18 mouse cellular contexts compared by ENCODE assay signal in the genomic region with DNA sequence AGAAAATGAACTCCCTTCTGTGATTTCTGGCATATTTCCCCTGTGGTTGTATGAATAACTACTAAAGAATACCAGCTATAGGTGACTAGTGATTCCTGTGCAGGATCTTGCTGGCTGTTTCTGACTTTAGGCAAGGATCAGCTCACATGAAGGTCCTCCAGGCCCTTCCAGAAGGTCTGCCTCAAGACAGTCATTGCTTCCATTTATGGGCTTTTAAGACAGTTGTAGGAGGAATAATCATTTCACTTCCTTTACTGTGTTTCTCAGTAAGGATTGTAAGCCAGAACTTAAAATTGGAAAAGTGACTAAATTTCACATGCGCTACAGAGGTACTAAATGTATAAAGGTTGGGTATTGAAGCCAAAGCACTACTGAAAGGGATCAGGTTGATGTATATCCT.
"Had no signal": no experiment of that assay in that cellular context is flagged by ENCODE, and none has a peak within 500 bp of the region (broad histone marks: within the 10 kb centered on the region; RNA-seq: fewer than 3 reads in every experiment).

No protein-coding gene starts in this region.

- H3K36me3 ChIP-seq: lung, embryonic 15.5 days; midbrain, embryonic 13.5 days; midbrain, embryonic 15.5 days; neural tube, embryonic 12.5 days; stomach, embryonic 15.5 days had no signal

- H3K4me3 ChIP-seq: lung, embryonic 15.5 days; megakaryocyte, embryonic 14.5 days; midbrain, embryonic 13.5 days; midbrain, embryonic 15.5 days; neural tube, embryonic 12.5 days; stomach, embryonic 15.5 days had no signal

- ATAC-seq: liver, postnatal 0 days; lung, postnatal 0 days; midbrain, embryonic 13.5 days; midbrain, embryonic 15.5 days had no signal

- H3K27me3 ChIP-seq: lung, embryonic 15.5 days; megakaryocyte, embryonic 14.5 days; midbrain, embryonic 13.5 days; midbrain, embryonic 15.5 days; neural tube, embryonic 12.5 days; stomach, embryonic 15.5 days had no signal

- H3K9ac ChIP-seq: liver, postnatal 0 days; lung, embryonic 15.5 days; midbrain, embryonic 13.5 days; midbrain, embryonic 15.5 days; neural tube, embryonic 12.5 days; stomach, embryonic 15.5 days had no signal

- DNase-seq: liver, postnatal 0 days; lung, adult 2 months; lung, postnatal 14 days; lung, postnatal 36 days; right cerebral cortex, postnatal 14 days; thymus, adult 18-20 months; thymus, postnatal 14 days; thymus, postnatal 36 days had no signal

- H3K4me2 ChIP-seq: lung, embryonic 15.5 days; midbrain, embryonic 11.5 days; midbrain, embryonic 13.5 days; midbrain, embryonic 15.5 days; neural tube, embryonic 12.5 days; stomach, embryonic 15.5 days had no signal

- H3K4me1 ChIP-seq: lung, embryonic 15.5 days; megakaryocyte, embryonic 14.5 days; midbrain, embryonic 13.5 days; midbrain, embryonic 15.5 days; neural tube, embryonic 12.5 days; stomach, embryonic 15.5 days had no signal

- H3K27ac ChIP-seq: lung, embryonic 15.5 days; macrophage; midbrain, embryonic 13.5 days; midbrain, embryonic 15.5 days; neural tube, embryonic 12.5 days; stomach, embryonic 15.5 days; stomach, postnatal 0 days had no signal

- H3K9me3 ChIP-seq: lung, embryonic 15.5 days; midbrain, embryonic 15.5 days; neural tube, embryonic 12.5 days; stomach, embryonic 15.5 days had no signal
